Mouse (Mus musculus) hindlimb bud, embryonic 11.5 days (tissue): ENCODE data around the gene Gcnt1.

Source experiments
- DNase-seq: peaks from one replicate; pipeline ENCODE4 v3.0.0-alpha.2; 2012; ENCODE audit warnings: low read depth, low spot score; ENCODE audit errors: extremely low spot score

Gene Gcnt1

DNA sequence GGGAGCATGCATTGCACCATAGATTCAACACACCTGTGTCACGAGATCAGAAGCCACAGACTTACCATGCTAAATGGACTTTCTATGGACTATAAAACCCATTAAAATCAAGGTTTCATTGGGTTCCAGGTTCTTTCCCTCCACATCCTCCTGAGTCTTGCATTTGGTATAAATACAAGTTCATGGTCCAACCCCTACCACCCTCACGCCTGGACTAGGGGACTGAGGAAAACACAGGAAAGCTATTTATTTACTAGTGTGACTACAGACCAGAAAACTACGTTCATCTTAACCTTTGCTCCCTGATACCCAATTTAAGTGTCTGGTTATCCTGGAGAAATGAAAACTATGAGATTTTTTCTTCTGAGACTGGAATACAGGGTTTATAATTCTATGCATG, at the start of gene Gcnt1:
Gene Gcnt1, minus strand, starts transcription at position 144 of the 400 bp plus-strand sequence.
- DNase-seq, result no peak

DNA sequence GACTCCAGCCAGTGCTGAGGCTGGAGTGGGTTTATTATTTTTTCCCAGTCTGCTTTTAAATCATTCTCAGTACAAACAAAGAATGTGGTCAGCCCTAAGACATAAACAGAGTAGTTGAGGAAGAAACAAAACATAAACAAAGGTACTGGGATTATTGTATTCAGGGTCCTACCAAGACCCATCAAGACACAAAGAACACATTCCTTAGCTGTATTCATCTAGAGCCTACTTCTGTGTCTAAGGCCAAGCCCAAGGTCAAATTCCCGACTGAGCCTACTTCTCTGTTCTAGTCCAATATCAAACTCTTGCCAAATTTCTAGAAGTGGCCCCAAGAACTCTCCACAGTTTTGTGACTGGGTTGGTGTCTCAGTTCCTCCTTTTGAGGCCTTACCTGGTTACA, 45.2 kb upstream of the Gcnt1 start:
- no peak for DNase-seq

DNA sequence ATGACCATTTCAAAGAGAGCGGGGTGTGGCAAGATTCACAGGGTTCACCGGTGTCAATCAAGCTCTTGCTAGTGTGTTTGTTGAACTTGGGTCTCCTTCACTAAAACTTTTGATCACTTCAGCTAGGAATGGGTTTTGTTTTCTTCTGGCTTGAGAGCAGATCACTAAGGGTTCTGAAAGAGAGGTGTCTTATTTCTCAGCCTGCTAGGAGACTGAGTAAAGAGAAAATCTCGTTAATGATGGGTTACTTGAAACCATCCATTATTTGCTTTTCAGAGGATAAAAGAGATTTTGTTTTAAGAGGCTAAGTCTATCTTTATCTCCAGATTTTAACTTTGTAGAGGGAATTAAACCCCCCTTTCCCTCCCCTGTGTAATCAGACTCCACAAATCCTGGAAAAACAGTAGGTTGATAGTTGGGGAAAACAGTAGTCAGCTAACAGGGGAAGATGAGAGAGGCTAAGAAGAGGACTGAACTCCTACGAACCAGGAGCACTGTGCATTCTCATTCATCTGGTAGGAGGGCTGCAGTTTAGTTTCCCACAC, 40.3 kb upstream of the Gcnt1 start:
- DNase-seq, result no peak

DNA sequence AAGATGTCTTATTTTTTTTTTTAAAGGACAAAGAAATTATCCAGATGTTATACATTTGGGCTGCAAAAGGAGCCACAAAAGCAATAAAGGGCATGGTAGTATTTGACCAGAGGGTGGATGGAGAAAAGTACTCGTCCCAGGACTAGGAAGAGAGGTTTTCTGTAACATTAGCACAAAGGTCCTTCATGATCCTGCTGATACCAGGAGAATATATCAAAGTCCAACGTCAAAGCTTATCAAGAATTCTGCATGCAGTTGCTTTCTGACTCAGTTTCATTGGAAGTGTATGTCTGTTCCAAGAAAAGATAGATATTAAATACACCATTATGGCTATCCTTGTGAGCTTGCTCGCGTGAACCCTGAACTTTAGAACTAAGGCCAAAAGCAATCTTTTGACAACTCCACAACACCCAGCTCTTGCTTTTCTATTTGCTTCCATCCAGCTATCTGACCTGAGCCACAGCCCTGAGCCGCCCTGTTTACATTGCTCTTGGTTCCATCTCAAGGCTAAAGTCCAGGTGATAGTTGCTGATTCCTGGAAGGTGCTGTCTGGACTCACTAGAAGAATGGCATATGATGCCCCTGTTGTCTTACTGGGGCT, 37.9 kb upstream of the Gcnt1 start:
- no peak for DNase-seq

DNA sequence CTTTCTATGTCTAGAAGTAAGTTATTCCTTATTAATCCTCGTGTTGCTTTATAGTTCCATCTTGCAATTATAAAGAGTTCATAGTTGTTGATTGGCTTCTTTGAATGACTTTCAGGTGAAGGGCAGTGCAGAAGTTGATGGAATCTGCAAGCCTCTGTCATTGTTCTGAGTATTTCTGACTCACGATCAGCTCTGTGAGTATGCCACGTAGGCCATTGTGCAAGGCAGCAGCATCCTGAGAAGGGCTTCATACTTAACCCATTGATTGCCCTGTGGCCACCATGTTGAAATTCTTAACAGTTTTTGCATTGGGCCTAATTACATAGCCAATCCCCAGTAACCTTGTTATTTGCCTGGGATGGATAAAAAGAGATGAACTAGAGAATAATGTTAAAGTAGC, 36.7 kb upstream of the Gcnt1 start:
- no peak for DNase-seq

DNA sequence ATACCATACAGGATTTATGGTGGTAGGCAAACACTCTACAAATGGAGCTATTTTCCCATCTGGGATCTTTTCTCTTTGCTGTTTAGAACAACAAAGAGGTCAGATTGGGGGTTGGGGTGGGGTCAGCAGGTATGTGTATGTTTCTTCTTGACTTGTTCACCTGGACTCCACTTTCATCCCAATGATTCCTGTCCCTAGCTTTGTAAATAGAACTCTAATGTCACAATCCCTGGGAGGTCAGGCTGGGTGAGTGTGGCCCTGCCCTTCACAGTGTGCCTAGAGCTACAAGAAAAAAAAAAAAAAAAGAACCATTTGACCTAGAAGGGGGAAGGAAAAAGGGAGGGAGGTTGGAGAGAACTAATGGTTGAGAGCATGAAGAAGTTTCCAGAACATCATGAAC, 35.9 kb upstream of the Gcnt1 start:
- DNase-seq, result no peak

DNA sequence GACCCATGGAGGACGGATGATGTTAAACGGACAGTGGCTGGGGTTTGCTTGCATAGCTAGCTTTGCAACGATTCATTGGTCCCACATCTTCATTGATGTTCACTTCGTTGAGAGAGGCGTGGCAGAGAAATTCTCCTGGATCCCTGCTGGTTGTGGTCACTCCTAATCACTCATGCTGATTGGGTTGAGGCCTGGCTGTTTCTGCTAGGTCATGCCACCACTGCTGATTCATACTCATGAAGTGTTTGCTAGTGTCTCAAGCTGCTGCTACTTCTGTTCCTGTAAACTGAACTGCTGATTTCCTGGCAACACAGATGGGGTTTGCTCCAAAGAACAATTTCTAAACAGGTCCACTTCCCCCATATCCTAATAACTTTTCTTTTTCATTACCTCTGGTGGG, 34.2 kb upstream of the Gcnt1 start:
- DNase-seq, result no peak

DNA sequence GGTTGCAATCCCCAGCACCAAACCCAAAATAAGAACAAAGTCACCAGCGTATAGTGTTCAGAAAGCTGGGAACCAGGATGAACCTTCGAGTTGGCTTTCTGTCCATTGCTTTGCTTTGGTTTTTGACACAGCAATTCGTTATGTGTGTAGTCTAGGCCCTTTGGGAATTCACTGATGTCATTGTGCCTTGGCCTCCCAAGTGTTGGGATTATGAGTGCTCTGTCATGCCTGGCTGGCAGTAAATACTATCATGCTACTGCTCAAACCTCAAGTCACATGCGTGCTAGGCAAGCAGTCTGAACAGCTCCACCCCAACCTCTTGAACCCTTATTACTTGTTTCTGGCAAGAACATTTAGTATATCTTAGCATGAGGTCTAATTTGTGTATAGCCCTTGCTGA, 30.5 kb upstream of the Gcnt1 start:
- no peak for DNase-seq

DNA sequence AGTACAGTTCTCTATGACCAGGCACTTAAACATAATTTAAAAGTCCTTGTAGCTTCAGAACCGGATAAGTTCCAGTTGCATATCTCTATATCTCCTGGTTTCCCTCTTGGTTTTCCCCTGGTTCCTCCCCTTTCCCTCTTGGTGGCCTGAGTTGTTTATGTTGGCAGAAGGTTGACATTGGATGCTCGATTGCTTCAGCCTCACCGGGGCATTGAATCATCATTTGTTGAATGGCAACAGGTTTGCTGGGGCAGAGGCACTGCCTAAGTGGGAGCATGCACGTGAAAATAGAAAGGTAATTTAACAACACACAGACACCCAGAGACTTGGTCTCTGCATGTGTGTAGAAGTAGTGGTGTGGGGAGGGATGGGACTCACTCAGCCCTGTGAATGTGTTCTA, 27.9 kb upstream of the Gcnt1 start:
- no peak for DNase-seq

DNA sequence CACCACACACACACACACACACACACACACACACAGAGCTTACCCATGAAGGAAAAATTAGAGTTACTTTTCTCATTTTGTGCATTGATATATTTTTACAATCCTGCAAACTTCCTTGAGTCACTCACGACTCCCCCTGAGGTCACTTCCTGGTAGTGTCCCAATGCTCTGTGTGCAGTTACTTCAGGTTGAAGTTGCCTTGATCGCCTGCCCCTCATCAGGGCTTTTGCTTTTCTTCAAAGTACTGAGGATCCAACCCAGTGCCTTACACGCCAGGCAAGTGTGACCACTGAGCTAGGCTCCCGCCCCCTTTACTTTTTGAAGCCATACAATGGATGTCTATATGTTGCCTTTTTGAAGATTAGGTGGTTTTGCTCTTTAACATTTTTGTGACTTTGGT, 27.3 kb upstream of the Gcnt1 start:
- DNase-seq, result no peak

DNA sequence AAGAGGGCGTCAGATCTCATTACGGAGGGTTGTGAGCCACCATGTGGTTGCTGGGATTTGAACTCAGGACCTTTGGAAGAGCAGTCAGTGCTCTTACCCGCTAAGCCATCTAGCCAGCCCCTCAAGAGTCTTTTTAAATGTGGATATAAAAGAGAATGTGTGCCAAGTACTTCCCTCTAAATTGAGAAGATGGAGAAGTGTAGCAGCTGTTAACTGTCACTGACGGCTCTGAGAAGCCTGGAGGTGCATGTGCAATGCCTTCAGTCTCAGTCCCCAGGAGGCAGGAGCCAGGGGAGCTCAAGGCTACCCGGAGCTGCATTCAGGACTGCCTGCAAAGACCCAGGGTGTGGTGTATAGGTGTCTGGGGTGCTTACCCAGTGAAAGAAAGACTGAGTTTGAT, 25.3 kb upstream of the Gcnt1 start:
- DNase-seq, result no peak

DNA sequence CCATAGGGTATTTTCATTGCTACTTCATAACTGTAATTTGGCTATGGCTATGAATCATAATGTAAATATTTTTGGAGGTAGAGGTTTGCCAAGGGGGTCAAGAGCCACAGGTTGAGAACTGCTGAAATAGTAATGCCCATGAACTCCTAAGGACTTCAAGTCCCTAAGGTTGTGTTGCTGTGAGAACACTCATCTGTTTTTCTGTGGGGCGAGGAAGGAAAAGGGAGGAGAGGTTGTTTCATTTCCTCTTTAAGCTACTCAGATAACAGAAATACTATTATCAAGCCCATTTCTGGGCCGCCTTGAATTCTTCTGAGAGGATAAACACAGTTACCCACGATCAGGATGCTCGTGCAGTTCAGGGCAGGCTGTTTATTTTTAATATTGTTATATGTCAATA, 24.2 kb upstream of the Gcnt1 start:
- no peak for DNase-seq

DNA sequence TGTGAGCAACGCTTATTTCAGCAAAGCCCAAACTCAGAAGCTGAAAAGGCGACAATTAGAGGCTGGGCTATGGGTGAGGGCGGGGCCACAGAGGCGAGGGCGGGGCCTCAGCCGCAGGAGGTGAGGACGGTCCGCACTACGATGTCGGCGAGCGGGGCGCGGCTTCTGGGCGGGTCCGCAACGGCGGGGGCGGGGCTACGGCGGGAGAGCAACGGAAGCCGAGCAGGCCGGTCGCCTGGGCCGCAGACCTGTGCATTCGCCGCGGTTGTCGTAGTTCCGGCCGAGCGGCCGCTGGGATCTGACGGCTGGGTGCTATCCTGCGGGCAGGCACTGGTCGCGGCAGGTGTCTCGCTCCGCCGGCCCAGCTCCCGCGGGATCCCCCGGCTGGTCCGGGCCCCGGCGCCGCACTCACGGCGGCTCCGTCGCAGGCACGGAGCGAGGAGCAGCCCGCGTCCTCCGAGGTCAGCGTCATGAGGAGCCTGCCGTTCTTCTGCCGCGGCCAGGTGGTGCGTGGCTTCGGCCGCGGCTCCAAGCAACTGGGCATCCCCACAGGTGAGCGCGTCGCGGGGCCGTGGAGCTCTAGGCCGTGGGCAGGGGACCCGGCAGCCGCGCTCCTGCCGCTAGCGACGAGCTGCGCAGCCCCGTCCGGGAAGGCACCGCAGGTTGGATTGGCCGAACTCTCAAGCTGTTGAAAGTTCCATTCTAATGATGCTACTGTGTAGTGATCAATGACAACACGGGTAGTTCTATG, 21.4 kb upstream of the Gcnt1 start, which contains the start of gene Rfk:
Gene Rfk, plus strand, starts transcription at position 203 of the 751 bp plus-strand sequence.
- DNase-seq, result no peak

DNA sequence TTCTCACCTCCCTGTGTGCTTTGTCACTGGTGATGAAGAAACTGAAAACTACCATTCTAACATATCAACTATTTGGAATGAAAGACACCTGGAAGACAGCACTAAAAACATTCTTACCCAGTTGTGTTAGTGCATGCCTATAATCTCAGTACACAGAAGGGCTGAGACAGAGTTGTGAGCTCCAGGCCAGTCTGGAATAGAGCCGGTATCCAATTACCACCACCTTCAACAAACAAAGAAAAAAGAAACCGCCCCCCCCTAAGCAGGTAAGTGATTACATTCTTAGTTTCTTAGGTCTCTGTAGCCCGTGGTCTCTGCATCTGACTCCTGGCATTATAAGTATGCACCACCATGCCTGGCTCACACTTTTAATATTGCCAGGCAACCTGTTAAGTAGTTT, 20.2 kb upstream of the Gcnt1 start:
- DNase-seq, result no peak

DNA sequence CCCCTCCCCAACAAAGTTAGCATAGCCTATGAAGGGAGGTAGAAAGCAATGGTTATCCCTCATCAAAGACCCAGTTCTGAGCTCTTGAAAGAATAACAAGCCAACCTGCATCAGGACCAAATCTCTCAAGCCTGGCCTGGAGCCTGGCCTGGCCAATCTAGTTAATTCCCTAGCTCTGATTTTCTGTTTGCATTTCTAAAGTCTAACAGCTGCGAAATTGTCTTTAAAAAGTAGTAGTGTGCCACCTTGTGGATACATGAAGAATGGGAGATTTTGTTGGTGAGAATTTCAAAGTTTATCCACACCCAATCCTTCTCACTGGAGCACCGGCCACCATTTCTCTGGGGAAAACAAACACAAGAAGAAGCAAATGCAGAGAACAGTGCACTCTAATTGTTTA, 15.8 kb upstream of the Gcnt1 start:
- no peak for DNase-seq

DNA sequence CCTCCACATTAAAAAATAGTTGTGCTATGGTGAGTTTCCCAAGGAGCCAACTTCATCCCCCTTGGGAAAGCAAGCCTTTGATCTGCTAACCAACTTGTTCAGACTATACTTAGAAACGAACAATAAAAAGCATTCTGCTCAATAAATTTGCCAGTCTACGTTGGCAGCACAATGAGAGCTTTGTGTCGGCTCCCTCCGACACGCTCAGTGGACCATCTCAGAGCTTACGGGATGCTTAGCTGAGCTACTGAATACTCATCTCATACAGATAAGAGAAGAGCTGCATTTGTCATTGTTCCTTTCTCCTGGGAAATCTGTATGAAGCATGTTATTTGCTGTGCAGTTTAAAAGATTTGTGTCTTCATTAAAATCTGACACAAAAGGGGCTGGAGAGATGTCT, 13.8 kb upstream of the Gcnt1 start:
- no peak for DNase-seq

DNA sequence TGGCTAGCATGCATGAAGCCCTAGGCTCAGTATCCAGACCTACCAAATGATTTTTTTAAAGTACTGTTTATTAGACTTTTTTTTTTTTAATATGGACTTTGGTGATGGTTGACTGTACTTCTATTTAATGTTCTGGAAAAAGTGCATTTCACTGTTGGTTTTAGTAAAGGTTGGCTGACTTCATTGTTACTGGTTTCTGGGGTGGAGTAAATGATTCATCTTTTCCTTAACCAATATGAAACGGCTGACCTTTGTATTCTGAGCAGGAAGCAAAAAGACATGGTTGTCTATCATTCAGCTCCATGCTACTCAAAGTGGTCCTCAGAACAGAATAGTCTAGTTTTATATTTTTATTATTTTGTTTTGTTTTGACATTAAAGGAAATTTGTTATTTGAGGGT, 12.8 kb upstream of the Gcnt1 start:
- no peak for DNase-seq

DNA sequence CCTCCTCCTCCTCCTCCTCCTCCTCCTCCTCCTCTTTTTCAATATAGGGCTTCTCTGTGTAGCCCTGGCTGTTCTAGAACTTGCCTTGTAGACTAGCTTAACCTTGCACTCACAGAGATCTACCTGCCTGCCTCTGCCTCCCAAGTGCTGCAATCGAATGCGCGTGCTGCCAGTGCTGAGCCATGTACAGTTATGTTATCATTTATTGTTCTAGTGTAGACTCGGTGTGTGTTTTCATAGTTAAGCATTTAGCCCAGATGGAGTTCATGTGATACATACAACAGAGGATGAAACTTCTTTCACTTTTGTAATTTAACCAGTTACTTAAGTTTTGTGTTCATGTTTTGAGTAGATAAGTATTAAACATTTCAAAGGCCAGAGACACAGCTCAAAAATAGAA, 12.4 kb upstream of the Gcnt1 start:
- no peak for DNase-seq

DNA sequence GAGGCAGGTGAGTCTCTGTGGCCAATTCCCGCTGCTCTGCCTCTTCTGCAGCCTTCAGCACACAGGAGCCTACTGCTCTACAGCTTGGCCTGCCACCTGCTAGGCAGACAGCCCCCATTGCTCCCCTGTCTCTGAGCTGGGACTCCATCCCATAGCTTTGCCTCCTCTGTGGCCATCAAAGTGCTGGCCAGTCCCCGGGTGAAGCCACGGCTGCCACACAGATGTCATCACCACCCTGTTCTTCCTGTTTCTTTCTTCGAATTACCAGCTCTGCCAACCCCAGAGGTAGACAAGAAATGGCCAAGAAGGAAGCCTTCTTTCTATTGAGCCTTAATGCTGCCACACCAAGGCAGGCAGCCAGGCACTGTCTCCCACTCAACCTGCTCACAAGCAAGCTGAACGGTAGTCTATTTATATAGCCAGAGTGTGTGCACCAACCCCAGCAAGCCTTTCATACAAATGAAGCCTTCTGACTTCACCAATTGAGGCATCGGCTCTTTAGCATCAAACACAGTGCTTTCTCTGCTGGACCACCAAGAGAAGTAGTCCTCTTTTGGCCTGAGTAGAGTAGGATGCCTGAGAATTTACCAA, 10.3 kb upstream of the Gcnt1 start:
- DNase-seq, result no peak

DNA sequence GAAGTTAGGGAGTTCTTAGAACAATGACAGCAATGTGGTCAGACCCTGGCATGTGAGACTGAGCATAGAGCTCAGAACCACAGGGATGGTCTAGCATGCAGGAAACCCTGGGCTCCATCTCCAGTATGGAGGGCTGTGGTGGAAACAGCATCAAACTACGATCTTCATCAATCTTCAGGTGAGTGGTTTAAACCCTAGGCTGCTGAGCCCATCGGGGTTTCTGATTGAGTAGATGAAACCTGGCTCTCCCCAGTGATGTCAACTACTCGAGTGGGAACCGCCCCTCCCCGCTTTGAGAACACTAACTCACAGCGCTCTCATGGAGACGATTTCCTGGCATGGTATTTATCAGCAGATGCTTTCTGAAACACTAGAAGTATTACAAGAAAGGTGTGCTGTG, 7.9 kb upstream of the Gcnt1 start:
- DNase-seq, result no peak

DNA sequence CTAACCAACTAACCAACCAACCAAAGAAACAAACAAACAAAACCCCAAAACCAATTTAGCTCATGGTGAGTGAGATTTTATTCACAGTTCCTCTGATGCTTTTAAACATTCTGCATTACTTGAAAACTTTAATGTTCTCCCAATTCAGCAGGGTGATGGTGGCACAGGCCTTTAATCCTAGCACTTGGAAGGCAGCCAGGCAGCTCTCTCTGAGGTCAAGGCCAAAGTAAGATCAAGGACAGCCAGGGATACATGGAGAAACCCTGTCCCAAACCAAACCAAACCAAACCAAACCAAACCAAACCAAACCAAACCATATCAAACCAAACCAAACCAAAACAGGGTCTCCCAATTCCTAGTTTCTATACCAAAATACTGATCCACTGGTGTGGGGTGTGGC, 6.2 kb upstream of the Gcnt1 start:
- DNase-seq, result no peak

DNA sequence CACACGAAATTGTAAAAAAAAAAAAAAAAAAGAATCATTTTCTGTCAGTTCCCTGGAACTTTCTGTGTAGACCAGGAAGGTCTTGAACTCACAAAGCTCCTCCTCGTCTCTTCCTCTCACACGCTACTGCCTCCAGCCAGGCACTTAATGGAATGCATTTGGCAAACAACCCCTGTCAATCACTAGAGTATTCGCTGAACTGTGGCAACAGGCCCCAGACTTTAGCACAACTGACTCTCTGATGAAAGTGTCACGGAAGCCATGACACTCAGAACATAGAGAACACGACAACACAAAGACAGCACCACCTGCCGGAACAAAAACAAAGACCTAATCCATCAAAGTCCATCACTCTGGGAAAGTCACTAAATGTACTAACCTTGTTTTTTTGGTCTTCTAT, 3.1 kb downstream of the Gcnt1 start:
- DNase-seq, result no peak
